Mouse (Mus musculus) layer of hippocampus, adult 2 months (tissue): Measurements from ENCODE around the gene Qars. TPM values are rescaled to one million over a fixed set of nuclear protein-coding genes. Genes with fewer than 3 reads are reported as not detected.

Source experiments
- DNase-seq, 2 experiments: peaks; one replicate each; pipeline ENCODE4 v3.0.0; 2022; ENCODE audit warnings: low spot score in 2 of 2
- H3K27ac ChIP-seq: fragments of 200-600 bp; 2 replicates; pipeline ENCODE4 v1.8.1; 2022
- H3K4me3 ChIP-seq: fragments of 200-600 bp; 2 replicates; pipeline ENCODE4 v1.8.1; 2022; ENCODE audit warnings: mild to moderate bottlenecking
- CTCF ChIP-seq: fragments of 200-600 bp; conservative IDR thresholded peaks from 2 replicates; pipeline ENCODE4 v1.8.1; 2022; ENCODE audit warnings: antibody characterized with exemption, mild to moderate bottlenecking, moderate library complexity
- total RNA-seq, 2 experiments: library from RNA; stranded (reverse); gene quantifications; 2 replicates each; pipeline ENCODE4 v1.2.3; 2021

Qars gene
- total RNA-seq, 2 experiments from 2014 or later = 74.9 to 79.8 TPM

DNA sequence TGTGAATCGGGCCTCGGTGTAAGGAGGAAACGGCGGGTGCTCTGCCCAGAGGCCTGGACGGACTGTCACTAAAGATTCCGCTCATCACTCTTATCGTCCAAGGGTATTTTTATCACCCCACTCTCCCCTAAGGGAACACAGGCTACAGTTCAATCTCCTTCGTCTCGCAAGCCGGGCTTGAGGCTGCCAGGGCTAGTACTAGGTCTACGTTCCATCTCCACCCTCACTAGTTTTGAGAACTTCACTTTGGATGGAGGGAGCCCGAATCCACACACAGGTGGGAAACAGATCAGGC lies 16.3 kb upstream of the Qars start:
- no peak for DNase-seq

DNA sequence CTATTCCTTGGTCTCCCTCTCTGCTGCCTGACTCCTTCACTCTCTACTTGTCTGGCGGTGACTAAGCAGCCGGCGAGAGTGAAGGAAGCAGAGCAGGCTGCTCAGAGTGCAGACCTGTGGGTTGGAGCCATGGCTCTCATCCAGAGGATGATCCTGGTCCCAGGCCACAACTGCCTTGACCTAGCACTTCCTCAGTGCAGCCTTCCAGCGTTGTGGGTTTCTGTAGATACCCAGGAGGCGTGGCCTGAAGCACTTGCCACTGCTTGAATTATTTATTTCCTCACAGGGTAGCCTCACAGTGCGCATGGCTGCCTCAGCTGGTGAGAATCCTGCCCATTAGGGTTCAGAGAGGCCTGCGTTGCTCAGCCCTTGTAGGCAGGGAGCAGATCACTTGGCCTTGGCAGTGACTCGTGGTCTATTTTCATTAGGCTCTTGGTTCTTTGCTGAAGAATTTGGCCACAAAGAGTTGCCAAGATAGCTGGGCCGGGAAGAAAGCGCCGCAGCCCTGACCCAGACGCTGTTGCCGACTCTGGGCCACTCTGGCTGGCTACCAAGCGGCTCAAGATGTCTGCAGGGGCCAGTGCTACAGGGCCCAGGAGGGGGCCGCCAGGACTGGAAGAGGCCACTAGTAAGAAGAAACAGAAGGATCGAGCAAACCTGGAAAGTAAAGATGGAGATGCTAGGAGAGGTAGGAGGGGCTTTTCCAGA lies 15.3 kb upstream of the Qars start:
- H3K27ac ChIP-seq = peak overlapping the region; percentile 57
- no peak for TF ChIP-seq CTCF
- peak overlapping the region; percentile 95 for H3K4me3 ChIP-seq
- no peak for DNase-seq

More for the DNA sequence above, 16.3 kb upstream of the Qars start:
- peak overlapping the region; percentile 95 for H3K4me3 ChIP-seq
- no peak for TF ChIP-seq CTCF
- peak overlapping the region; percentile 97 for H3K27ac ChIP-seq

DNA sequence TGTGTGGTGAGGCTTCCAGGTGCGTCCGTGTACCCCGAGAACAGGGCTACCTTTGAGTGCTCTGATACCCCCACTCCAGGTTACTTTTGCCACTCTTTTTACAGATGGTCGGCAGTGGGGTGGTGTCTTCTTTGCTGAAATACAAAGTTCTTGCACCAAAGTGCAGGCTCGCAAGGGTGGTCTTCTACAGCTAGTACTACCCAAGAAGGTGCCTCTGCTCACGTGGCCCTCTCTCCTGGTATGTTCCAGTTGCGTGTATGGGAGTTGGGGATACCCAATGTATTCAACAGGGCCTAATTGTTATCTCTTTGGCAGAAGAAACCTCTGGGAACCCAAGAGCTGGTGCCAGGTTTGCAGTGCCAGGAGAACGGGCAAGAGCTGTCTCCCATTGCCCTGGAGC lies 14.3 kb upstream of the Qars start:
- H3K4me3 ChIP-seq = no peak overlapping the region
- no peak overlapping the region for H3K27ac ChIP-seq
- no peak for TF ChIP-seq CTCF
- DNase-seq = no peak

DNA sequence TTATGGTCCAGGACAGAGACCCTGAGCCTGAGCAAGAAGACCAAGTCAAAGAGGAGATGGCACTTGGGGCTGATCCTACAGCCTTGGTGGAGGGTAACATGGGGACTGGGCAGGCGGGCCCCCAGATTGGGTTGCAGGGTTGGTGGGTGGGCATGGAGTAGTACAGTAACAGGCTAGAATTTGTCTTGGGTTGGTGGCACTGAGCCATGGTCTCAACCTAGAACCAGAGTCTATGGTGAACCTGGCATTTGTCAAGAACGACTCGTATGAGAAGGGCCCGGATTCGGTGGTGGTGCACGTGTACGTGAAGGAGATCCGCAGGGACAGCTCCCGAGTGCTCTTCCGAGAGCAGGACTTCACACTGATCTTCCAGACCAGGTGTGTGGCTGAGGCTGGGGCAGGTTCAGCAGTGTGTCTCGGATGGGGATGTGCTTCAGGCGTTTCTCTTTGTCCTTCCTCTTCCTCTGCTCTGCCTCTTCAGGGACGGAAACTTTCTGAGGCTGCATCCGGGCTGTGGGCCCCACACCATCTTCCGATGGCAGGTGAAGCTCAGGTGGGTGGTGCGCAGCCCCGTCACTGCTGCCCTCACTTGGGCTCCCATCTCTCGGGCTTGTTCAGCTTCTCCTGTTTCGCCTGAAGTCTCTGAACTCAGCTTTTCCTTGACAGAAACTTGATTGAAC lies 13.2 kb upstream of the Qars start:
- no peak for TF ChIP-seq CTCF
- no peak for DNase-seq
- no peak overlapping the region for H3K4me3 ChIP-seq
- H3K27ac ChIP-seq = no peak overlapping the region

DNA sequence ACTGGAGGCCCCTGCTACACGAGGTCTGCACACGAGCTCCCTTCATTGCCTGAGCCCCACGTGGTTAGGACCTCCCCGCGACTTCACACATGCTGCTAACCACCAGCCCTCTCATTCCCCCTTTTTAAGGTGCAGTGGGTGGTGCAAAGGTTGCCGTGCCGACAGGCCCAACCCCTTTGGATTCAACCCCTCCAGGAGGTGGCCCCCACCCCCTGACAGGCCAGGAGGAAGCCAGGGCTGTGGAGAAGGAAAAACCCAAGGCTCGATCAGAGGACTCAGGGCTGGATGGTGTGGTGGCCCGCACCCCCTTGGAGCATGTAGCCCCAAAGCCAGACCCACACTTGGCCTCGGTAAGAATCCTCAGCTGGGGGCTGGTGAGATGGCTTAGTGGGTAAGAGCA lies 12.6 kb upstream of the Qars start:
- no peak for TF ChIP-seq CTCF

DNA sequence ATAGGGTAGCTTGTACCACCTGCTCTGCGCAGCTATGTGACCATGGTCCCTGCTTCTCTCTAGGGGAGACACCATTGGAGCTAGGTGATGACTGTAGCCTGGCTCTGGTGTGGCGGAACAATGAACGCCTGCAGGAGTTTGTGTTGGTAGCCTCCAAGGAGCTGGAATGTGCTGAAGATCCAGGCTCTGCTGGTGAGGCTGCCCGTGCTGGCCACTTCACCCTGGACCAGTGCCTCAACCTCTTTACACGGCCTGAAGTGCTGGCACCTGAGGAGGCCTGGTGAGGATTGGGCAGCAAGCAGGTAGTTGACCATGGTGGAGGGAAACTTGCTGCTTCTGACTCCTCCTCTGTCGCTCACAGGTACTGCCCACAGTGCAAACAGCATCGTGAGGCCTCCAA lies 8.3 kb upstream of the Qars start:
- no peak for TF ChIP-seq CTCF
- DNase-seq = no peak
- no peak overlapping the region for H3K4me3 ChIP-seq
- no peak overlapping the region for H3K27ac ChIP-seq

More for the DNA sequence above, 12.6 kb upstream of the Qars start:
- Histone ChIP-seq H3K4me3 (no peak overlapping the region), H3K27ac (no peak overlapping the region)
- no peak for DNase-seq

DNA sequence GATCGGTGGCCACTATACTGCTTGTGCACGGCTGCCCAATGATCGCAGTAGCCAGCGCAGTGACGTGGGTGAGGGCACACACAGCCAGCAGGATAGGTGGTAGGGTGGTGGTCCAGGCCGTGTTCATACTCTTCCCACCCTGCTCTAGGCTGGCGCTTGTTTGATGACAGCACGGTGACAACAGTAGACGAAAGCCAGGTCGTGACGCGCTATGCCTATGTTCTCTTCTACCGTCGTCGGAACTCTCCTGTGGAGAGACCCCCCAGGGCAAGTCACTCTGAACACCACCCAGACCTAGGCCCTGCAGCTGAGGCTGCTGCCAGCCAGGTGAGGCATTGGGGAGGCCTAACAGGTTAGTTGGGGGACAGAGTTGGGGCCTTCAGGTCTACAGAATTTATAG lies 7.6 kb upstream of the Qars start:
- no peak for DNase-seq
- no peak overlapping the region for H3K27ac ChIP-seq
- no peak overlapping the region for H3K4me3 ChIP-seq
- no peak for TF ChIP-seq CTCF

DNA sequence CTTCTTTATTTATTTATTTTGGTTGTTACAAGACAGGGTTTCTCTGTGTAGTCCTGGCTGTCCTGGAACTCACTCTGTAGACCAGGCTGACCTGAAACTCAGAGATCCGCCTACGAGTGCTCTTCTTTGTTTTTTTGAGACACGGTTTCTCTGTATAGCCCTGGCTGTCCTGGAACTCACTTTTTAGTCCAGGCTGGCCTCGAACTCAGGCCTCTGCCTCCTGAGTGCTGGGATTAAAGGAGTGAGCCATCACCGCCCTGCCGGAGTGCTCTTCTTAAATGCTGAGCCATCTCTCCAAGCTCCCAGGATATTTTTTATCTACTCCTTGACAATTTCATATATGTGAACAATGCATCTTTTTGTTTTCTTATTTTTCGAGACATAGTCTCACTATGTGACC lies 605 bp upstream of the Qars start:
- no peak for DNase-seq
- H3K27ac ChIP-seq = peak overlapping the region; percentile 83
- no peak overlapping the region; the same call in 1 of the 2 replicates for H3K4me3 ChIP-seq
- TF ChIP-seq CTCF = no peak

DNA sequence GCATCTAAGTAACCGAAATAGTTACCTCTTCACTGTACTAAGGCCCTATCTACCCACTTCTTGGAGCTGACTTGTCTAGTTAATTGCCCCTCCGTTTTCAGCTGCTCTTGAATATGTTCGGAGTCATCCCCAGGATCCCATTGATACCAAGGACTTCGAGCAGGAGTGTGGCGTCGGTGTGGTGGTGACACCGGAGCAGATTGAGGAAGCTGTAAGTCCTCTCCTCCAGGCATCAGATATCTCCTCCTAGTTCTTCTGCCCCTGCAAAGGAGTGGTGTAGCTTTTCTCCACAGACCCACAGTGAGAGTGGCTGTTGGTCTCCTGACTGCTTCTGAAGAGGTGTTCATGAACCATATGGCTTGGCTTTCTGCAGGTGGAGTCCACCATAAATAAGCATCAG lies 1.3 kb downstream of the Qars start:
- no peak for DNase-seq
- peak overlapping the region; percentile 78 for H3K4me3 ChIP-seq

DNA sequence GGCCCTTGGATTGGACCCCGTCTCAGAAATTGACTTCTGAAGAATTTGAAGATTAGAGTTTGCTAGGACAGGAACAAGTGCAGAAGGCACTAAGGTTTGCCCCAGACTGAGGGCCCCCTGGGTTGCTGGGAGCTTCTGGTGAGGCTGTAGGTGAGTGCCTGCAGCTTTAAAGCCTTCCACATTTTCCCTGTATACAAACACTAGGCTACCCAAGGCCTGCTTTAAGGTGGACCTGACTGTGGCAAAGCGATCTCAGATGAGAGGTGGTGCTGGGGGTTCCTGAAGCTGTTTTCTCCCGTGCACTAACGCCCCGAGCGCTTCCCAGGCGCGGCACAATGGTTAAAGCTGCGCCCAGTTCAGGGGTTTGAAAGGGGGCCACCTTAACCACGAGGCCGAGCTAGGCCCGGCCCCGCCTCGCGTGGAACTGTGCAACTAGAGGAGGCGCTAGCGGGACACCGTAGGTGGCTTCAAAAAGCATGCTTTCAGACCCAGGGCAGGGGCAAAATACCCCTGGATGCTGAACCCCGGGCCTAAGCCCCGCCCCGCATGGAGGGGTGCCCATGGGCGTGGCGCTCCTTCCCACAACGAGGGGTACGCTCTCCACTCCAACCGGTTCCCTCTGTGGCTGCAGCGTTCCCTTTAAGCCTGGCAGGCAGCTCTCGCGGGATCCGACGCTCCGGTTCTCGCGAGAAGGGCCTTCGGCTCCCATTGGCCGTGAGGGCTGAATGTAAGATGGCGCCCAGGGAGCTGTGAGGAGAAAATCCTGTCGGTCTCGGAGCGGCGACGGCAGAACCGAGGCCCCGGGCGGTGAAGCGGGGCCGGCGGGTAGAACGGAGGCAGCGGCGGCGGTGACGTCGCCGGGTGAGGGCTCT lies 9.1 kb downstream of the Qars start, which contains the start of gene Qrich1:
Gene Qrich1, plus strand, starts transcription at position 427 of the 872 bp plus-strand sequence.
- Histone ChIP-seq H3K27ac (peak within 1 kb of the TSS; percentile 94), H3K4me3 (peak within 1 kb of the TSS; percentile 91)
- DNase-seq = peak; percentile 92 to 95
- TF ChIP-seq CTCF = peak; percentile 44

More for the DNA sequence above, 1.3 kb downstream of the Qars start:
- no peak overlapping the region for H3K27ac ChIP-seq
- TF ChIP-seq CTCF = no peak

DNA sequence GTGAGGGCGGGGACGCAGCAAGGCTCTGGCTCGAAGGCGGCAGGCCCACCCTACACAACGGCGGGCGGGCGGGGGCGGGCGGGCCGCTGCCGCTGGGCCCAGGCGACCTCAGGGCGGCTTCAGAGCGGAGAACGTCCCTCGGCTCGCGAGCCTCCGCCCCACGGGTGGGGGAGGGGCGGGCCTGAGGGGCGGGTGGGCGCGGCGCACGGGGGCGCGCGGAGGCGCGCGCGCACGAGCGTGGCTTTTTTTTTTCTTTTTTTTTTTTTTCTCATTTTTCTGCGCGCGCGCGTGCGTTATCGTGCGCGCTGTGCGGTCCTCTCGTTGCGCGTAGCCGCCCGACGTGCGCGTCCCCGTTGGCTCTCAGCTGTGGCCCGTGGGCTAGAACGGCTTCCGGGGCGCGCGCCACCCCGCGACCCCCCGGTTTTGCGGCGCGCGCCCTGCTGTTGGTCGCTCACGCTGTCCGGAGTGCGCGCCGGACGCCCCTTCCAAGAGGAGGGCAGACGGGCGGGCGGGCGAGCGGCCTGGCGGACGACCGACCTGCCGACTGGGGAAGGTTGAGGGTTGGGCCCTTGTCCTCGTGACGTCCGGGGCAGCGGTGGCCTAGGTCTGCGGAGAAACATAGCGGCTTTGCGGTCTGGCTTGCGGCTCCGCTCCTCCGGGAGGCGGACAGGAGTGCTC lies 9.9 kb downstream of the Qars start:
- H3K27ac ChIP-seq = peak overlapping the region; percentile 94
- TF ChIP-seq CTCF = no peak
- peak; percentile 72 to 81 for DNase-seq
- H3K4me3 ChIP-seq = peak overlapping the region; percentile 91

DNA sequence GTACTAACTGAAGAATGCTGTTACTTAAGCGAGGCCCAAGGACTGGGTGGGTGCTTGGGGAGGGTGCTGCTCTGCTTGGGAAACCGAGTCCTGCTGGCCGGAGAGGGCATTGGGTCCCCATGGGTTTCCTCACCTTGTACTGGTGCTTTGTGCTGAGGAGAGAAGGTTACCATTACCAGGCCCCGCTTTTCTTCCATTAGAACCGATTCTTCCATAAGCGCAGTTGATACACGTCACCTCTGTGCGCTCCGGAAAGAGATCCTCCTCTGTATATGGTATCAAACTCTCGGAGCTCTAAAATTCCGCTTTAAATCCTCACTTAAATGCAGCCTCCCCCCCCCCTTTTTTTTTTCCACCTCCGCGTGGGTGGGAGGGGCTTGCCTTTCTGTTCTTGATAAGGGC lies 10.4 kb downstream of the Qars start:
- peak overlapping the region; percentile 94 for H3K27ac ChIP-seq
- H3K4me3 ChIP-seq = peak overlapping the region; percentile 91
- DNase-seq = peak; percentile 49 to 58
- peak; percentile 28 for TF ChIP-seq CTCF

DNA sequence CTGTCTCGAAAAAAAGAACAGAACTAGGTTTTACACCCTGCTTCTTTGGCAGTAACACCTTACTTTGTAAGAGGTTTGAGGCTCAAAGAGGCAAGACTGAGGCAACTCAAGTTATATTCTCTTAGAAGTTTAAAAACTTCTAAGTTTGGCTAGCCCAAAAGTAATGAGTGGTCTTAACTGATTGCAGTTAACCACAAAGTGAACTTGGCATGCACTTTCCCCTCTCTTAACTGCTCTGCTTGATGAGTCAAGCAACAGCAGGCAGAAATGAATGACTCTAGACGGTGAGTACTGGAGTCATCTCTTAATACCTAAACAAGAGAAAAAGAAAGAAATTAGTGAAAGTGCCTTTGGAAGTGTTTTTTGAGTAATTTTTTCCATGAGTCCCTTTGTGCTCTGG lies 14.1 kb downstream of the Qars start:
- H3K4me3 ChIP-seq = no peak overlapping the region
- TF ChIP-seq CTCF = no peak
- H3K27ac ChIP-seq = no peak overlapping the region
- DNase-seq = no peak
